Mouse (Mus musculus) midbrain, embryonic 13.5 days (tissue): Measurements from ENCODE around the gene Hsf4. TPM values are rescaled to one million over a fixed set of nuclear protein-coding genes. Genes with fewer than 3 reads are reported as not detected.
A peak's percentile ranks its signal among the peaks of the same experiment; 100 is the strongest.

Experiments used
- ATAC-seq: fragments of 200-750 bp; cut with Nextera tagmentation; 2 replicates; pipeline ENCODE4 v1.8.0; 2017; ENCODE audit warnings: mild to moderate bottlenecking, moderate TSS enrichment, moderate library complexity
- H3K27ac ChIP-seq: fragments of 300-500 bp; sonication (generic); 2 replicates; pipeline ENCODE4 v1.5.1; 2015; ENCODE audit warnings: inconsistent platforms, mild to moderate bottlenecking, moderate library complexity
- H3K27me3 ChIP-seq: fragments of 300-500 bp; sonication (generic); 2 replicates; pipeline ENCODE4 v1.6.1; 2015; ENCODE audit warnings: mild to moderate bottlenecking, inconsistent platforms
- H3K36me3 ChIP-seq: fragments of 300-500 bp; sonication (generic); 2 replicates; pipeline ENCODE4 v1.6.1; 2015; ENCODE audit warnings: mild to moderate bottlenecking, inconsistent platforms
- H3K4me1 ChIP-seq: fragments of 300-500 bp; sonication (generic); replicated peaks from 2 replicates; pipeline ENCODE4 v1.6.1; 2015; ENCODE audit warnings: inconsistent platforms
- H3K4me2 ChIP-seq: fragments of 300-500 bp; sonication (generic); replicated peaks from 2 replicates; pipeline ENCODE4 v1.6.1; 2015; ENCODE audit warnings: moderate library complexity, mild to moderate bottlenecking, inconsistent platforms
- H3K4me3 ChIP-seq: fragments of 300-500 bp; sonication (generic); replicated peaks from 2 replicates; pipeline ENCODE4 v1.5.1; 2015; ENCODE audit warnings: mild to moderate bottlenecking, inconsistent platforms
- H3K9ac ChIP-seq: fragments of 300-500 bp; sonication (generic); replicated peaks from 2 replicates; pipeline ENCODE4 v1.6.1; 2015; ENCODE audit warnings: mild to moderate bottlenecking, inconsistent platforms
- H3K9me3 ChIP-seq: fragments of 300-500 bp; sonication (generic); 2 replicates; pipeline ENCODE4 v1.6.1; 2016; ENCODE audit warnings: mild to moderate bottlenecking, inconsistent platforms
- WGBS: fragments of 180-500 bp; shearing (Covaris S2); methylation state at CpG from one replicate; pipeline ENCODE4 v1.1.7; 2015; 5-methylcytosine and 5-hydroxymethylcytosine counted together
- microRNA counts: library from miRNA; unstranded; fragments of <30 nt; microRNA quantifications from one replicate; lab custom pipeline; 2016
- microRNA-seq: library from miRNA; unstranded; fragments of <30 nt; microRNA quantifications from one replicate; pipeline ENCODE4, GENCODE M21; 2016
- polyA plus RNA-seq: library from polyadenylated mRNA; unstranded; fragments of >200 nt; fragmentation: Nextera tagmentation; extraction: Ambion mirVana; gene quantifications from 2 replicates; pipeline ENCODE4 v1.2.1, GENCODE M21; 2015

The Hsf4 gene
- polyA plus RNA-seq, 1 experiment from 2014 or later: 0.38 TPM

DNA sequence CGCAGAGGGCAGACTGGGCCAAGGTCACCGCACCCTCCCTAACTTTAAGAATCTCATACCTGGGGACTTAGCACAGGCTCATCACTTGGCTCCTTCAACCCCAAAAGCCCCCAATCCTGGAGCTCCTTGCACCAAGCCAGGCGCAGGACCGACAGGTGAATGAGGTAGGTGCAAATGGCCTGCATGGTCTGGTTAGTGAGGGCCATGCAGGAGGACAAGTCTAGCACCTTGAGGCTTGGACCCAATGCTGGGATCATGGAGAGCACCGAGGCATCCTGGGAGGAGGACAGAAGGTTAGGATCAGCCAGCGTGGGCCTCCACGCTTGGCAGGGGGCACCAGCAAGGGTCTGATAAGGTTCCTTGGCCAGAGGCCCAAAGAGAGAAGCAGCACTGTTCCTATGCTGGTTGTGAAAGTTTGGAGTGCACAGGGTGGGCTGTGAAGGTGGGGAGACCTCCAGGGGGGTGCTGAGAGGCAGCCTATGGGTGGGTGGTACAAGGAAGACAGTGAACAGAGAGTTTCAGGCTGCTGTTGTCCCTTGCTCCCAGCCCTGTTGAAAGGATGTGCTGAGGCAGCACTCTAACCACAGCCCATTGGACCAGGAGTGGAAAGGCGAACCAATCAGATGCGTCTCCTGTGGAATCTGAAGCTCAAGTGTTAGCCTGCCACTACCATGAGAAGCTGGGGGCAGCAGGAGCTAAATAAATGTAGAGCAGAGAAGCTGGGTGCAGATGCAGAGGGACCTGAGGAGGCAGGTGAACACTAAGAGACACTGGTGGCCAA lies 44.2 kb downstream of the Hsf4 start:
- WGBS: 83% methylated on average over 9 of the region's 9 CpGs
- Histone ChIP-seq H3K36me3 (peaks cover 95% of the 10 kb centered on the region), H3K27me3 (no peaks in the 10 kb centered on the region), H3K9ac (no peak overlapping the region), H3K27ac (no peak overlapping the region), H3K4me3 (no peak overlapping the region), H3K4me2 (no peak overlapping the region), H3K9me3 (no peaks in the 10 kb centered on the region), H3K4me1 (no peaks in the 10 kb centered on the region)
- ATAC-seq: no peak

DNA sequence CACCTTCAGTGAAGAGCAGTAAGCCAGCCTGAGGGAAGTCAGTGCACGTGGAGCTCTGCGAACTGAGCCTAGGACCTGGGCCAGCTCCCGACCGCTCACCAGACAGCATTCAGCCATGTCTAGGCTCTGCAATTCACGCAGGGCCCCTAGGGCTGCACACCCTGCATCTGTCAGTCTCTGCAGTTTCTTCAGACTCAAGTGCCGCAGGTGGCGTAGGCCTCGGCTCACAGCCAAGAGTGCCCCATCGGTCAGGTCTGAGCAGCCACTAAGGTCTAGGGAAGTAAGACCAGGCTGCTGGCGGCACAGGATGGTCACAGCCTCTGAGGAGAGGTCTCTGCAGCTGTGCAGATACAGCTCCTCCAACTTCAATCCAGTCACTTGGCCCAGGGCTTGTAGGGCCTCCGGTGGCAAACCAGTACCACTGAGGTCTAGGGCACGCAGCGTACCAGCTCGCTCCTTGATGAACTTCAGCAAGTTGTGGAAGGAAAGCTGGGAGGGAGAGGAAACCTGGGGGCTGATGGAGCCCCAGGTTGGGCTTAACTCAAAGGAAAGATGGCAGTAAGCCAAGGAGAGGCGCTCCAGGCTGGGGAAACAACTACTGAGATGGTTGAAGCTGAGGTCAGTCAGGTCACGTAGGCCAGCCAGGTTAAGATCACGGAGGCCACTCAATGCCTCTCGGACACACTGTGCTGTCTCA lies 45.6 kb downstream of the Hsf4 start:
- Histone ChIP-seq H3K9ac (no peak overlapping the region; the same call in 1 of the 2 replicates), H3K4me3 (no peak overlapping the region), H3K36me3 (peaks cover 94% of the 10 kb centered on the region), H3K27ac (no peak overlapping the region), H3K9me3 (no peaks in the 10 kb centered on the region), H3K4me1 (no peaks in the 10 kb centered on the region), H3K4me2 (no peak overlapping the region), H3K27me3 (no peaks in the 10 kb centered on the region)
- WGBS: 91% methylated on average over 18 of the region's 18 CpGs
- no peak for ATAC-seq

DNA sequence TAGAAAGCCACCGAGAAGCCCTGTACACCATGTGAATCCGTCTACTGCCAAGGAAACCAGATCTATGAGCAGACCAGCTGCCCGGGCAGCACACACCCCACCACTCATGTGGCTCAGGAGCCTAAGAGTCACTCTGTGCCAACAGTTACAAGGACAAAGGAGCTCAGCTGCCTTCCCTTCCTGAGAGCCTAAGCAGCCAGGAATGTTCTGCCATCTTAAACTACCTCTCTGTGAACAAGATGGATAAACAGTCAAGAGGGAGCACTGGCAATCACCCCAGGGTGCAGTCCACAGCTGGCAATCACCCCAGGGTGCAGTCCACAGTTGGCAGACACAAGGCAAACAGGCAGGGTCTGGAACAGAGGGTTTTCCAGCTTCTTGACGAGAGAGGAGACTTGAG lies 48.3 kb downstream of the Hsf4 start:
- no peak for ATAC-seq
- Histone ChIP-seq H3K4me2 (no peak overlapping the region), H3K4me1 (no peaks in the 10 kb centered on the region), H3K9ac (no peak overlapping the region), H3K4me3 (no peak overlapping the region), H3K36me3 (peaks cover 82% of the 10 kb centered on the region), H3K27me3 (no peaks in the 10 kb centered on the region), H3K27ac (no peak overlapping the region), H3K9me3 (no peaks in the 10 kb centered on the region)
- WGBS: 88% methylated on average over 4 of the region's 4 CpGs

DNA sequence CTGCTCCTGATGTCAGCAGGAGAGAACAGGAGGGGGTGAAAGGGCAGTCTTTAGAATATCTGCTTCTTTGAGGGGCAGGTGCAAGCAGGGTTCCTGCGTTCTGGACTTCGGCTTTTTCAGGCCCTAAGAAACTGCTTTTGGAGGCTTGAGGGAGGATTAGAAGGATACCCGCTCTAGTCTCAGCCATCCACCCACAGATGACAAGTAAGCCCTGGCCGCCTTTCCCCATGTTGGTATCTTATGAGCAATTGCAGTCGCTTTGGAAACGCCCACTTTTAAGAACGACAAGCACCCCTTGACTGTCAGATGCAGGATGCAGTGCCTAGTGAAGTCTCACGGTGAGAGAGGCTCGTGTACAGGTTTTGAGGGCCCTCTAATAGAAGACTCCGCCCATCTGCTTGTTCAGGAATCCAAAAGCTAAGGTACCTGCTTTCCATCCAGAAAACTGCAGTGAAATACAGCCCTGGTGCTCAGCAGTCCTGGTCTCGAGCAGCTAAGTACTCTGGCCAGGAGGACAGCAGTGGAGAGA lies 49.1 kb downstream of the Hsf4 start:
- H3K27me3 ChIP-seq: no peaks in the 10 kb centered on the region
- H3K4me2 ChIP-seq: no peak overlapping the region
- H3K9ac ChIP-seq: peak overlapping the region; percentile 6; the same call in 1 of the 2 replicates
- no peak overlapping the region for H3K27ac ChIP-seq
- ATAC-seq: no peak
- H3K36me3 ChIP-seq: peaks cover 77% of the 10 kb centered on the region
- WGBS: 84% methylated on average over 11 of the region's 11 CpGs
- H3K9me3 ChIP-seq: no peaks in the 10 kb centered on the region
- H3K4me1 ChIP-seq: no peaks in the 10 kb centered on the region
- H3K4me3 ChIP-seq: no peak overlapping the region

- no peak for ATAC-seq
- 91% methylated on average over 4 of the region's 4 CpGs for WGBS
- Histone ChIP-seq H3K4me1 (peaks cover 25% of the 10 kb centered on the region), H3K27ac (no peak overlapping the region), H3K4me2 (no peak overlapping the region), H3K9ac (no peak overlapping the region), H3K36me3 (peaks cover 38% of the 10 kb centered on the region), H3K9me3 (no peaks in the 10 kb centered on the region), H3K27me3 (no peaks in the 10 kb centered on the region), H3K4me3 (no peak overlapping the region)
Observed at GRCm38 (mm10) chr8:105323183-105323582, 53.6 kb downstream of the Hsf4 start.

MicroRNA genes within 50 kb of the gene (microRNA counts, 519-probe panel; counts per million panel counts)
- 3,207 counts per million, percentile 66 among the panel's probes with 10 or more counts for microRNA mmu-miR-328 (lab: Ali Mortazavi, UCI)

Small RNA genes lying within 50 kb of the gene (microRNA-seq; reads per million reads assigned to microRNA genes)
- gene Gm27320 (not detected), gene Mir328 (419 reads per million, percentile 68 among the genes with 10 or more reads in this experiment)

Other genes starting within 250 kb of the Hsf4 start
- gene Ces3a, start 221.2 kb upstream of the Hsf4 start, polyA plus RNA-seq: not detected in 2 replicates
- not detected in 2 replicates for gene Ces3b, start 186.0 kb upstream of the Hsf4 start, polyA plus RNA-seq
- not detected in 2 replicates for gene Ces4a, start 138.0 kb upstream of the Hsf4 start, polyA plus RNA-seq
- gene Cbfb, start 99.1 kb upstream of the Hsf4 start, polyA plus RNA-seq: 23.2 and 25.3 TPM in 2 replicates
- gene D230025D16Rik, start 44.7 kb upstream of the Hsf4 start, polyA plus RNA-seq: 30.5 and 33.7 TPM in 2 replicates
- gene B3gnt9, start 14.6 kb upstream of the Hsf4 start, polyA plus RNA-seq: 3.6 and 4.2 TPM in 2 replicates
- 12.5 and 13.4 TPM in 2 replicates for gene Tradd, start 5.2 kb upstream of the Hsf4 start, polyA plus RNA-seq
- gene Fbxl8, start 5.2 kb upstream of the Hsf4 start, polyA plus RNA-seq: 0.48 and 0.61 TPM in 2 replicates
- 3.1 and 4.3 TPM in 2 replicates for gene Nol3, start 6.3 kb downstream of the Hsf4 start, polyA plus RNA-seq
- 106 and 107 TPM in 2 replicates for gene 4931428F04Rik, start 20.1 kb downstream of the Hsf4 start, polyA plus RNA-seq
- gene Exoc3l, start 26.3 kb downstream of the Hsf4 start, polyA plus RNA-seq: 10.4 and 11.7 TPM in 2 replicates
- 51.1 and 57.5 TPM in 2 replicates for gene E2f4, start 27.9 kb downstream of the Hsf4 start, polyA plus RNA-seq
- 0.97 and 1.1 TPM in 2 replicates for gene Elmo3, start 35.8 kb downstream of the Hsf4 start, polyA plus RNA-seq
- 0.98 and 1.1 TPM in 2 replicates for gene Lrrc29, start 56.5 kb downstream of the Hsf4 start, polyA plus RNA-seq
- 121 TPM in 2 replicates for gene Tmem208, start 56.6 kb downstream of the Hsf4 start, polyA plus RNA-seq
- gene Fhod1, start 78.2 kb downstream of the Hsf4 start, polyA plus RNA-seq: 0.53 and 0.57 TPM in 2 replicates
- 5.4 and 5.6 TPM in 2 replicates for gene Slc9a5, start 79.0 kb downstream of the Hsf4 start, polyA plus RNA-seq
- gene Plekhg4, start 103.5 kb downstream of the Hsf4 start, polyA plus RNA-seq: 0.93 and 1.5 TPM in 2 replicates
- gene Kctd19, start 143.7 kb downstream of the Hsf4 start, polyA plus RNA-seq: not detected in 2 replicates
- gene Lrrc36, start 143.8 kb downstream of the Hsf4 start, polyA plus RNA-seq: 1.5 and 2.4 TPM in 2 replicates
- 93.1 and 111 TPM in 2 replicates for gene Tppp3, start 201.7 kb downstream of the Hsf4 start, polyA plus RNA-seq
- gene Zdhhc1, start 227.1 kb downstream of the Hsf4 start, polyA plus RNA-seq: 26.2 and 31.3 TPM in 2 replicates
- gene Hsd11b2, start 249.0 kb downstream of the Hsf4 start, polyA plus RNA-seq: 11.6 and 16.9 TPM in 2 replicates